Mouse (Mus musculus): ENCODE results near the gene Olfr346. TPM values are rescaled to one million over a fixed set of nuclear protein-coding genes. Genes with fewer than 3 reads are reported as not detected.

The Olfr346 gene
- polyA plus RNA-seq (2012; ENCODE audit: insufficient read depth, insufficient read length, low replicate concordance, missing spikeins), result not detected in 2 replicates

- Histone ChIP-seq H3K27ac (ENCODE audit: insufficient read depth, low read depth, low read length) (no peak within 1 kb of the TSS), H3K4me3 (ENCODE audit: insufficient read depth, low read depth, low read length) (no peak within 1 kb of the TSS), H3K4me1 (ENCODE audit: control insufficient read depth, insufficient read depth, low read length) (no peaks in the 10 kb centered on the region)
- WGBS, result 96% methylated on average over 1 of the region's 1 CpGs
- TF ChIP-seq POLR2A (IDR thresholded peaks at IDR 0.05; ENCODE audit: insufficient read depth, low read depth, low read length) (no peak), CTCF (IDR thresholded peaks at IDR 0.05; ENCODE audit: insufficient read depth, low read depth, low read length) (no peak)
Measured at GRCm38 (mm10) chr2:36685488-36685887, at the start of gene Olfr346. Olfr346 (plus strand) TSS chr2:36685788.

- TF ChIP-seq CTCF (IDR thresholded peaks at IDR 0.05; ENCODE audit: insufficient read depth, low read depth, low read length), result no peak
- Histone ChIP-seq H3K4me1 (ENCODE audit: control insufficient read depth, insufficient read depth, low read length) (no peaks in the 10 kb centered on the region), H3K4me3 (ENCODE audit: insufficient read depth, low read depth, low read length) (no peak within 1 kb of the TSS), H3K27ac (ENCODE audit: insufficient read depth, low read depth, low read length) (no peak within 1 kb of the TSS)
- WGBS, result 65% methylated on average over 1 of the region's 1 CpGs
Measured at GRCm38 (mm10) chr2:36639741-36640140, 45.8 kb upstream of the Olfr346 start, which contains the start of gene Olfr345. Olfr345 (plus strand) TSS chr2:36640041.

GRCm38 (mm10) chr2:36731602-36732001, 46.0 kb downstream of the Olfr346 start, which contains the start of gene Olfr347:
Olfr347 (plus strand) TSS chr2:36731902.
- TF ChIP-seq POLR2A (IDR thresholded peaks at IDR 0.05; ENCODE audit: insufficient read depth, low read depth, low read length) (no peak), CTCF (IDR thresholded peaks at IDR 0.05; ENCODE audit: insufficient read depth, low read depth, low read length) (no peak)
- H3K4me3 ChIP-seq (ENCODE audit: insufficient read depth, low read depth, low read length), result no peak within 1 kb of the TSS
- H3K27ac ChIP-seq (ENCODE audit: insufficient read depth, low read depth, low read length), result no peak within 1 kb of the TSS
- no peaks in the 10 kb centered on the region for H3K4me1 ChIP-seq (ENCODE audit: control insufficient read depth, insufficient read depth, low read length)

- TF ChIP-seq POLR2A (IDR thresholded peaks at IDR 0.05; ENCODE audit: insufficient read depth, low read depth, low read length) (no peak), CTCF (IDR thresholded peaks at IDR 0.05; ENCODE audit: insufficient read depth, low read depth, low read length) (no peak)
- no peaks in the 10 kb centered on the region for H3K4me1 ChIP-seq (ENCODE audit: control insufficient read depth, insufficient read depth, low read length)
- WGBS, result 54% methylated on average over 3 of the region's 3 CpGs
Measured at GRCm38 (mm10) chr2:36736226-36736625, 50.6 kb downstream of the Olfr346 start.

More at GRCm38 (mm10) chr2:36736226-36736625, 50.6 kb downstream of the Olfr346 start:
- Histone ChIP-seq H3K4me3 (ENCODE audit: insufficient read depth, low read depth, low read length) (no peak overlapping the region), H3K27ac (ENCODE audit: insufficient read depth, low read depth, low read length) (no peak overlapping the region)

Other genes starting within 250 kb of the Olfr346 start
- not detected in 2 replicates for gene Olfr340, start 233.2 kb upstream of the Olfr346 start, polyA plus RNA-seq (2012; ENCODE audit: insufficient read depth, insufficient read length, low replicate concordance, missing spikeins)
- not detected in 2 replicates for gene Olfr341, start 203.3 kb upstream of the Olfr346 start, polyA plus RNA-seq (2012; ENCODE audit: insufficient read depth, insufficient read length, low replicate concordance, missing spikeins)
- gene Olfr342, start 160.8 kb upstream of the Olfr346 start, polyA plus RNA-seq (2012; ENCODE audit: insufficient read depth, insufficient read length, low replicate concordance, missing spikeins), result not detected in 2 replicates
- gene Olfr344, start 119.1 kb upstream of the Olfr346 start, polyA plus RNA-seq (2012; ENCODE audit: insufficient read depth, insufficient read length, low replicate concordance, missing spikeins), result not detected in 2 replicates
- not detected in 2 replicates for gene Olfr345, start 45.7 kb upstream of the Olfr346 start, polyA plus RNA-seq (2012; ENCODE audit: insufficient read depth, insufficient read length, low replicate concordance, missing spikeins)
- not detected in 2 replicates for gene Olfr347, start 46.1 kb downstream of the Olfr346 start, polyA plus RNA-seq (2012; ENCODE audit: insufficient read depth, insufficient read length, low replicate concordance, missing spikeins)
- gene Olfr348, start 98.5 kb downstream of the Olfr346 start, polyA plus RNA-seq (2012; ENCODE audit: insufficient read depth, insufficient read length, low replicate concordance, missing spikeins), result not detected in 2 replicates
- gene Olfr50, start 104.8 kb downstream of the Olfr346 start, polyA plus RNA-seq (2012; ENCODE audit: insufficient read depth, insufficient read length, low replicate concordance, missing spikeins), result not detected in 2 replicates
- not detected in 2 replicates for gene Olfr3, start 131.2 kb downstream of the Olfr346 start, polyA plus RNA-seq (2012; ENCODE audit: insufficient read depth, insufficient read length, low replicate concordance, missing spikeins)
- not detected in 2 replicates for gene Olfr350, start 160.5 kb downstream of the Olfr346 start, polyA plus RNA-seq (2012; ENCODE audit: insufficient read depth, insufficient read length, low replicate concordance, missing spikeins)
- gene Olfr351, start 176.9 kb downstream of the Olfr346 start, polyA plus RNA-seq (2012; ENCODE audit: insufficient read depth, insufficient read length, low replicate concordance, missing spikeins), result not detected in 2 replicates
- not detected in 2 replicates for gene Olfr352, start 182.7 kb downstream of the Olfr346 start, polyA plus RNA-seq (2012; ENCODE audit: insufficient read depth, insufficient read length, low replicate concordance, missing spikeins)
- gene Olfr353, start 207.1 kb downstream of the Olfr346 start, polyA plus RNA-seq (2012; ENCODE audit: insufficient read depth, insufficient read length, low replicate concordance, missing spikeins), result not detected in 2 replicates
- gene Olfr354, start 219.9 kb downstream of the Olfr346 start, polyA plus RNA-seq (2012; ENCODE audit: insufficient read depth, insufficient read length, low replicate concordance, missing spikeins), result not detected in 2 replicates
- gene Olfr355, start 243.1 kb downstream of the Olfr346 start, polyA plus RNA-seq (2012; ENCODE audit: insufficient read depth, insufficient read length, low replicate concordance, missing spikeins), result not detected in 2 replicates

Data from olfactory bulb, adult 2 months (tissue).